12 mouse cellular contexts compared by ENCODE assay signal in the genomic region with DNA sequence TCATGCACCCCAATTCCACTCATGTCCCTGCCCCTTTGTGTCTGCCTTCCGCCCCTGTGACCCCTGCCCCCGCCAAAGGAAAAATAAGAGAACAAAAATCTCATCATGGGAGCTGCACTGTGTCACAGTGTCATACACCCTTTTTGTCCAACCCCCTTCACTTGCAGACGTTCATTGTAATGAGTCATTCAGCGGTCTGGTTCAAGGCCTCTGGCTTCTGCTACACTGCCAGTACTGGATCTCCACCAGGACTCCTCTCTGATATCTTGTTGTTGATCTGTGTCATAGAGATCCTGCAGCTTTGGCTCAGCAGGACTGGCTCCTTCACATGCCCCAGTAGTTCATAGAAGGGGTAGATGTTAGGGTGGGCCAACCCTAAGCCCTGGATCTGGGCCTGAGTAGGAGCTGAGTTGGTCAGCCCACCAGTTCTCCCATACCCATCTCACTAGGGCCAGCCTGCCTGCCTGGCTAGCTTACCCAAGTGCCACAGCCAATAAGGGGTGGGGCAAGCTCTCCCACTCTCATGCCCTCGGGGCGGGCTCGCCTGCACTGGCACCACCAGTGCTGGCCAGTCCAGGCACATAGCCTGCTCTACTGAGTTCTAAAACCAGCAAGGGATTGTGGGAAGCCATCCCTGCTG. TPM values are rescaled to one million over a fixed set of nuclear protein-coding genes. Genes with fewer than 3 reads are reported as not detected.
DNase-seq lines count a peak whose midpoint lies in the region; ATAC-seq and TF ChIP-seq lines count a peak whose summit lies in the region.
"Had no signal": no experiment of that assay in that cellular context is flagged by ENCODE, and none has a peak within 500 bp of the region (broad histone marks: within the 10 kb centered on the region; RNA-seq: fewer than 3 reads in every experiment).

No protein-coding gene starts in this region.

- whole genome bisulfite sequencing in heart, embryonic 10.5 days = 80% methylated on average over 7 of the region's 7 CpGs
- WGBS in kidney, embryonic 16.5 days = 61% methylated on average over 7 of the region's 7 CpGs
- WGBS in lung, postnatal 0 days = 82% methylated on average over 7 of the region's 7 CpGs

- no peaks in the 10 kb centered on the region for H3K27me3 ChIP-seq in heart, embryonic 10.5 days (ENCODE audit: insufficient read depth, poor library complexity, severe bottlenecking)
- H3K27me3 ChIP-seq in kidney, embryonic 16.5 days (ENCODE audit: insufficient read depth, low read length) = no peaks in the 10 kb centered on the region
- H3K27me3 ChIP-seq in lung, postnatal 0 days (replicated peaks; ENCODE audit: insufficient read depth, low read length) = no peaks in the 10 kb centered on the region
- H3K27me3 ChIP-seq: CH12.LX; heart, embryonic 15.5 days; limb, embryonic 13.5 days had no signal

- no peak overlapping the region for H3K4me3 ChIP-seq in heart, embryonic 10.5 days
- no peak overlapping the region for H3K4me3 ChIP-seq in kidney, embryonic 16.5 days (ENCODE audit: low read length)
- no peak overlapping the region for H3K4me3 ChIP-seq in lung, postnatal 0 days (ENCODE audit: low read depth, low read length)
- H3K4me3 ChIP-seq: heart, embryonic 15.5 days; limb, embryonic 13.5 days had no signal

- peaks cover 8% of the 10 kb centered on the region; the same call in 1 of the 2 replicates for H3K4me1 ChIP-seq in heart, embryonic 10.5 days
- 0 out of 2 replicates have a peak, but pooled peaks cover 8% of the 10 kb centered on the region for H3K4me1 ChIP-seq in kidney, embryonic 16.5 days (ENCODE audit: insufficient read depth, low read length)
- no peaks in the 10 kb centered on the region for H3K4me1 ChIP-seq in lung, postnatal 0 days (ENCODE audit: insufficient read depth, low read depth, low read length)
- H3K4me1 ChIP-seq: heart, embryonic 15.5 days; limb, embryonic 13.5 days had no signal

- no peak overlapping the region for H3K27ac ChIP-seq in heart, embryonic 10.5 days
- peak overlapping the region; percentile 16; the same call in 1 of the 2 replicates for H3K27ac ChIP-seq in kidney, embryonic 16.5 days (ENCODE audit: low read length)
- no peak overlapping the region for H3K27ac ChIP-seq in lung, postnatal 0 days (ENCODE audit: low read length)
- H3K27ac ChIP-seq: heart, embryonic 15.5 days; limb, embryonic 13.5 days had no signal

- no peak for TF ChIP-seq EP300 in lung, postnatal 0 days (IDR thresholded peaks at IDR 0.05)

- no peak for TF ChIP-seq CTCF in lung, postnatal 0 days (IDR thresholded peaks at IDR 0.05)

- no peaks in the 10 kb centered on the region for H3K9me3 ChIP-seq in heart, embryonic 10.5 days
- no peaks in the 10 kb centered on the region for H3K9me3 ChIP-seq in kidney, embryonic 16.5 days (ENCODE audit: low read length)
- H3K9me3 ChIP-seq in lung, postnatal 0 days (ENCODE audit: low read length) = no peaks in the 10 kb centered on the region
- H3K9me3 ChIP-seq: heart, embryonic 15.5 days; limb, embryonic 13.5 days had no signal

- ATAC-seq in kidney, embryonic 16.5 days (ENCODE audit: low FRiP score, low TSS enrichment) = peak; percentile 71; the same call in 1 of the 2 replicates
- ATAC-seq in lung, postnatal 0 days = no peak

- DNase-seq in heart, embryonic 10.5 days (ENCODE audit: low spot score) = peak; percentile 67
- DNase-seq in heart, adult 8-10 months (ENCODE audit: low spot score) = no peak
- peak; percentile 63 for DNase-seq in 3T3-L1 (ENCODE audit: low read depth, low spot score)
- peak; percentile 76 for DNase-seq in adrenal gland, adult 8-10 months
- DNase-seq in right cerebral cortex, postnatal 14 days = no peak
- no peak for DNase-seq in lung, postnatal 0 days (ENCODE audit: low spot score)
- DNase-seq in left cerebral cortex, adult 11 months (ENCODE audit: low spot score) = no peak

- no peak overlapping the region for H3K9ac ChIP-seq in kidney, embryonic 16.5 days (replicated peaks; ENCODE audit: low read length)
- no peak overlapping the region for H3K9ac ChIP-seq in lung, postnatal 0 days (replicated peaks; ENCODE audit: low read depth)
- H3K9ac ChIP-seq: heart, embryonic 15.5 days; limb, embryonic 13.5 days had no signal

- H3K4me2 ChIP-seq in kidney, embryonic 16.5 days (replicated peaks; ENCODE audit: low read depth, low read length) = no peak overlapping the region
- no peak overlapping the region for H3K4me2 ChIP-seq in lung, postnatal 0 days (replicated peaks; ENCODE audit: low read depth, low read length)
- H3K4me2 ChIP-seq: heart, embryonic 15.5 days; limb, embryonic 13.5 days had no signal

- no peaks in the 10 kb centered on the region for H3K36me3 ChIP-seq in heart, embryonic 10.5 days
- H3K36me3 ChIP-seq in kidney, embryonic 16.5 days (ENCODE audit: insufficient read depth, low read length) = no peaks in the 10 kb centered on the region
- no peaks in the 10 kb centered on the region for H3K36me3 ChIP-seq in lung, postnatal 0 days (ENCODE audit: insufficient read depth, low read length)
- H3K36me3 ChIP-seq: heart, embryonic 15.5 days; limb, embryonic 13.5 days had no signal

RNA-seq across cellular contexts. Expression of a gene that starts 31.8 kb away (rescaled TPM):
- polyA plus RNA-seq in heart, embryonic 10.5 days (2016; fragmentation: Nextera tagmentation; extraction: Ambion mirVana) = 0.07 TPM in 1 of 2 replicates, not detected in the other
- 1 to 10 TPM in 2 of 4 experiments, under 1 TPM in 2; 0.56 to 1.5 (median 0.89) TPM for total RNA-seq in heart, adult 8-10 months (2022)
- 10 to 100 TPM; 16.2 to 65.4 (median 27.5) TPM for total RNA-seq in adrenal gland, adult 8-10 months (2022)
- polyA plus RNA-seq in kidney, embryonic 16.5 days (2015; fragmentation: Nextera tagmentation; extraction: Ambion mirVana) = 27.6 and 31.8 TPM in 2 replicates
- polyA plus RNA-seq in lung, postnatal 0 days (2015; fragmentation: Nextera tagmentation; extraction: Ambion mirVana) = 0.20 TPM in 1 of 2 replicates, not detected in the other
- total RNA-seq: CH12.LX; megakaryocyte, adult 5-6 weeks had no signal
- polyA plus RNA-seq: heart, embryonic 15.5 days; limb, embryonic 13.5 days had no signal

RNA-seq across cellular contexts. Expression of a gene that starts 46.5 kb away (rescaled TPM):
- 15.2 and 16.1 TPM in 2 replicates for polyA plus RNA-seq in heart, embryonic 10.5 days (2016; fragmentation: Nextera tagmentation; extraction: Ambion mirVana)
- 10 to 100 TPM in 1 of 4 experiments, 1 to 10 TPM in 3; 8.0 to 12.1 (median 9.0) TPM for total RNA-seq in heart, adult 8-10 months (2022)
- total RNA-seq in adrenal gland, adult 8-10 months (2022) = 10 to 100 TPM; 16.8 to 41.2 (median 24.9) TPM
- 21.9 and 23.4 TPM in 2 replicates for polyA plus RNA-seq in kidney, embryonic 16.5 days (2015; fragmentation: Nextera tagmentation; extraction: Ambion mirVana)
- polyA plus RNA-seq in lung, postnatal 0 days (2015; fragmentation: Nextera tagmentation; extraction: Ambion mirVana) = 13.0 and 13.3 TPM in 2 replicates

Comparison
In these comparisons a context has a peak if more than half of its experiments do, and no peak if none do; other contexts are left out.
1. DNase-seq: peak in heart, embryonic 10.5 days (single experiment), 3T3-L1 (single experiment) and adrenal gland, adult 8-10 months (single experiment); none in heart, adult 8-10 months (single experiment), right cerebral cortex, postnatal 14 days (single experiment), lung, postnatal 0 days (single experiment) and left cerebral cortex, adult 11 months (single experiment).
2. RNA of a gene that starts 31.8 kb away (polyA plus RNA-seq): 27.6 to 31.8 TPM in kidney, embryonic 16.5 days; 0.20 TPM in lung, postnatal 0 days and 0.07 TPM in heart, embryonic 10.5 days; every median in the first group is over 10 times any median in the second.